Mouse (Mus musculus) liver, embryonic 14.5 days (tissue): ENCODE results near the gene Hrasls.

ENCODE experiments used
- CTCF ChIP-seq: IDR thresholded peaks from 2 replicates; pipeline ENCODE4 v1.5.1; 2016; ENCODE audit warnings: antibody characterized with exemption, low read depth, control low read depth
- EP300 ChIP-seq: IDR thresholded peaks from 2 replicates; pipeline ENCODE4 v1.6.1; 2016; ENCODE audit warnings: antibody characterized with exemption, low read depth

GRCm38 (mm10) chr16:29162271-29162670 is 47.2 kb upstream of the Hrasls start:
- TF ChIP-seq CTCF (no peak), EP300 (no peak)
